Mouse (Mus musculus) adrenal gland, postnatal 4 days (tissue): Measurements from ENCODE around the gene Ecm2. TPM values are rescaled to one million over a fixed set of nuclear protein-coding genes. Genes with fewer than 3 reads are reported as not detected.

Experiments used
- total RNA-seq, 2 experiments: library from RNA; stranded (reverse); gene quantifications; 2 replicates each; pipeline ENCODE4 v1.2.3; 2021

Gene Ecm2
- total RNA-seq, 2 experiments from 2014 or later, result 6.1 to 6.3 TPM

Other genes starting within 250 kb of the Ecm2 start
- 1 to 10 TPM; 5.3 to 6.0 TPM for gene Fgd3, start 184.5 kb upstream of the Ecm2 start, total RNA-seq
- 10 to 100 TPM; 33.5 to 35.9 TPM for gene Bicd2, start 163.2 kb upstream of the Ecm2 start, total RNA-seq
- 10 to 100 TPM; 17.9 to 18.3 TPM for gene Ippk, start 83.6 kb upstream of the Ecm2 start, total RNA-seq
- gene Tes3-ps, start 11.5 kb upstream of the Ecm2 start, total RNA-seq, result 1 to 10 TPM; 1.1 to 1.9 TPM
- gene Aspn, start 39.6 kb downstream of the Ecm2 start, total RNA-seq, result 10 to 100 TPM; 28.6 to 39.0 TPM
- 1 to 10 TPM; 1.5 to 1.7 TPM for gene Omd, start 77.7 kb downstream of the Ecm2 start, total RNA-seq
- gene Ogn, start 103.2 kb downstream of the Ecm2 start, total RNA-seq, result 10 to 100 TPM; 54.9 to 57.2 TPM
- 1 to 10 TPM; 8.8 to 9.8 TPM for gene Cenpp, start 148.0 kb downstream of the Ecm2 start, total RNA-seq
- gene Nol8, start 148.3 kb downstream of the Ecm2 start, total RNA-seq, result 10 to 100 TPM; 16.4 to 18.6 TPM
- 10 to 100 TPM; 65.1 to 82.4 TPM for gene Iars, start 177.3 kb downstream of the Ecm2 start, total RNA-seq